Mouse (Mus musculus): ENCODE measurements around the gene Notch3.

DNA sequence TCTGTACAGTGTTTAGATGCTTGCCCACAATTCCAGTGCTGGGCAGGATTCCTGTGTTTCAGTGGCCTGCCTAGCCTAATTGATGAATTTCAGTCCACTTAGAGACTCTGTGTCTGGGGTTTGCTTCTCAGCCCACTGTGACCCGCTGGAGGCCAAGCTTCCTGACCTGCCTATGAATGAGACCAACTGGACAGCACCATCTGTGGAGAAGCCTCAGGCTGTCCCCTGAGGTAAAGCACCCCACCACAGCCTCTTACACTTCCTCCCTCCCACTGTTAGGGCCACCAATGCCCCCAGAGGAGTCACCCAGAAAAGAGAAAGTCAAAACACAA, 75.7 kb downstream of the Notch3 start:
- TF ChIP-seq CTCF (IDR thresholded peaks at IDR 0.05; ENCODE audit: extremely low read depth, insufficient read length, insufficient replicate concordance, low read depth, low read length) = no peak
- TF ChIP-seq POLR2A (IDR thresholded peaks at IDR 0.05; ENCODE audit: low read depth, low read length) = no peak

Measured in small intestine, adult 2 months (tissue).